Mouse (Mus musculus) embryonic facial prominence, embryonic 11.5 days (tissue): ENCODE measurements around the gene Wdr4. TPM values are rescaled to one million over a fixed set of nuclear protein-coding genes. Genes with fewer than 3 reads are reported as not detected.

Experiments
- ATAC-seq: fragments of 200-750 bp; cut with Nextera tagmentation; replicated peaks from 2 replicates; pipeline ENCODE4 v1.8.0; 2017; ENCODE audit warnings: low read depth; ENCODE audit not compliant: insufficient number of reproducible peaks, low FRiP score, low TSS enrichment
- DNase-seq: peaks from one replicate; pipeline ENCODE4 v3.0.0-alpha.2; 2015; ENCODE audit warnings: low spot score
- H3K27ac ChIP-seq: fragments of 300-500 bp; sonication (generic); replicated peaks from 2 replicates; pipeline ENCODE4 v1.5.1; 2014; ENCODE audit warnings: mild to moderate bottlenecking, low read depth, low read length, control low read depth
- H3K27me3 ChIP-seq: fragments of 300-500 bp; sonication (generic); 2 replicates; pipeline ENCODE4 v1.6.1; 2014; ENCODE audit warnings: mild to moderate bottlenecking, low read length, moderate library complexity, mixed read lengths; ENCODE audit not compliant: control insufficient read depth, insufficient read depth
- H3K36me3 ChIP-seq: fragments of 300-500 bp; sonication (generic); replicated peaks from 2 replicates; pipeline ENCODE4 v1.6.1; 2014; ENCODE audit warnings: low read depth, mild to moderate bottlenecking, low read length, moderate library complexity, mixed read lengths; ENCODE audit not compliant: control insufficient read depth, insufficient read depth
- H3K4me1 ChIP-seq: fragments of 300-500 bp; sonication (generic); 2 replicates; pipeline ENCODE4 v1.6.1; 2014; ENCODE audit warnings: low read length, mixed read lengths; ENCODE audit not compliant: control insufficient read depth, insufficient read depth
- H3K4me2 ChIP-seq: fragments of 300-500 bp; sonication (generic); 2 replicates; pipeline ENCODE4 v1.6.1; 2014; ENCODE audit warnings: low read depth, mild to moderate bottlenecking, control low read depth, low read length, moderate library complexity
- H3K4me3 ChIP-seq: fragments of 300-500 bp; sonication (generic); 2 replicates; pipeline ENCODE4 v1.5.1; 2014; ENCODE audit warnings: low read depth, low read length, control low read depth
- H3K9ac ChIP-seq: fragments of 300-500 bp; sonication (generic); replicated peaks from 2 replicates; pipeline ENCODE4 v1.6.1; 2014; ENCODE audit warnings: mild to moderate bottlenecking, control low read depth, low read length
- H3K9me3 ChIP-seq: fragments of 300-500 bp; sonication (generic); replicated peaks from 2 replicates; pipeline ENCODE4 v1.6.1; 2016; ENCODE audit warnings: mild to moderate bottlenecking, low read length, inconsistent platforms, mixed read lengths; ENCODE audit not compliant: control insufficient read depth
- WGBS: fragments of 180-500 bp; shearing (Covaris S2); extraction: QIAGEN DNeasy Blood & Tissue Kit; methylation state at CpG from one replicate; pipeline ENCODE4 v1.1.7; 2014; 5-methylcytosine and 5-hydroxymethylcytosine counted together
- polyA plus RNA-seq: library from polyadenylated mRNA; unstranded; fragments of >200 nt; fragmentation: Nextera tagmentation; extraction: Ambion mirVana; gene quantifications from 2 replicates; pipeline ENCODE4 v1.2.1, GENCODE M21; 2014

Gene Wdr4
- polyA plus RNA-seq, 1 experiment from 2014 or later: 34.6 TPM

DNA sequence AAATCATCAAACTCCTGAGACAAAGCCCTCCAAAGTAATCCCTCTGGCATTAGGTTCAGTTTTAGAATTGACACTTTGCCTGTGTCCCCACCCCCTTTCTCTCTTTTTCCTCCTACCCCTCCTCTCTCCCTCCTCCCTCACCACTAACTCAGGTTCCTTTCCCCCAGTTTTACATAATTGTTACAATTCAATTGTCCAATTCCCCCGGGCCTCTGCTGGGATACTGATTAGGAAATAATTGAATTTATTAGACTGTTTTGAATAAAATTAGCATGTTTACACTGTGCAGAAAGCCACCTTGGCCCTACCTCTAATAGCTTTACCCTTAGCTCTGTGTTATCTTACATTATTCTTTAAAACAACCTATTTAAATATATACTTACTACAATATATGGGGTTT lies 5.1 kb downstream of the Wdr4 start:
- Histone ChIP-seq H3K27ac (no peak overlapping the region), H3K9ac (no peak overlapping the region), H3K9me3 (no peaks in the 10 kb centered on the region), H3K4me1 (no peaks in the 10 kb centered on the region), H3K4me3 (no peak overlapping the region), H3K4me2 (no peak overlapping the region), H3K36me3 (no peaks in the 10 kb centered on the region; the same call in 1 of the 2 replicates), H3K27me3 (no peaks in the 10 kb centered on the region)
- DNase-seq: no peak
- no peak for ATAC-seq
- WGBS: 69% methylated on average over 1 of the region's 1 CpGs

DNA sequence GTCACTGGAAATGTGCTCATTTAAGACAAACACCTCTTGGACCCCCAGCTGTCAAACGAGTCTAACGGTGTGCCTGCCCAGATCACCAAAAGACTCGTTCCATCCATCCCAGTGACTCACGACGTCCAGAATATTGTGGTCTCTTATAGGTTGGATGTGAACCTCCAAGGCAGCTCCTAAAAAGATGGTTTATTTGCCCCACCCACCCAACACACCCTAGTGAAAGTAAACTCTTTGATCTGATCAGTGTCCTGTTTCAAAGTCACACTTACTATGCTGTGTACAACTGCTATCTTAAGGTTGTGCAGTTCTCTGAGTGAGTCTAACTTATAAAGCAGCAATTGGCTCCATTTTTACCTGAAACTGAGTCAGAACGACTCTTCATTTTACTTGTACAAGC lies 7.2 kb downstream of the Wdr4 start:
- Histone ChIP-seq H3K4me3 (peak overlapping the region; percentile 67), H3K27ac (0 out of 2 replicates have a peak overlapping the region, but pooled peaks have one; percentile 48), H3K36me3 (peaks cover 2% of the 10 kb centered on the region), H3K4me1 (no peaks in the 10 kb centered on the region), H3K9ac (peak overlapping the region; percentile 76), H3K27me3 (no peaks in the 10 kb centered on the region), H3K9me3 (no peaks in the 10 kb centered on the region), H3K4me2 (peak overlapping the region; percentile 68)
- ATAC-seq (no peak), DNase-seq (no peak)
- WGBS: 19% methylated on average over 6 of the region's 6 CpGs

DNA sequence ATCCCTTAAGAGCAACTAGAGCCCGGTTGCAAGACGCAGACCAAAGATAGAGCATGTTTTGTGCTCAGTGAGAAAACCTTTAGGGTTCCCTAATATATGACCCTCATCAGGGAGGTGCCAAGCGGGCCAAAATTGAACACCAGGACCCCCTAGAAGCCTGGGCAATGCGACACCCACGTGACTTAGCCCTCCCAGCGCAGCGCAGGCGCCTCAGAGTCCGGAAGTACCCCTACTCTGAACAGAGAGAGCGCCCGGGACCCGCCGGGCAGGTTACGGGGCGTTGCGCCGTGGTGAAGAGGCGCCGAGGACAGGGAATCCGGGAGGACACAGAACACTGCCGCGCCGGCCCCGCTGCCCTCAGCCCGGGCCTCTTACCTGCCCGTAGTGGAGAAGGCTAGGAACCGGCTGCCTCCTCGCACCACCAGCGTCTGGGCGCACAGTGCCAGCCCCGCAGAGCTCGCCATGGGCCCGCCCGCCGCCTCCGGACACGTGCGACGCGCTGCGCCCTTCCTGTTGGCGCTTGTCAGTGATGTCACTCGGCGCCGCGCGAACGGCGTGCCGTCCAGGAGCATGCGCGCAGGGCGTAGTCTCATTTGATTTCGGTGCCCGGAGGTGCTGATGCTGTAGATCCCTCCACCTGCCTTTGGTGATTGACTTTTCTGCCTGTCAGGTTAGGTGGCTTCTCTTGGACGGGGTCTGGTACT lies 7.8 kb downstream of the Wdr4 start:
- Histone ChIP-seq H3K27me3 (no peaks in the 10 kb centered on the region), H3K9me3 (no peaks in the 10 kb centered on the region), H3K4me2 (peak overlapping the region; percentile 68), H3K27ac (peak overlapping the region; percentile 48; the same call in 1 of the 2 replicates), H3K36me3 (peaks cover 2% of the 10 kb centered on the region), H3K4me1 (no peaks in the 10 kb centered on the region), H3K4me3 (peak overlapping the region; percentile 67), H3K9ac (peak overlapping the region; percentile 76)
- 0% methylated on average over 56 of the region's 56 CpGs for WGBS
- peak; percentile 94 for ATAC-seq
- DNase-seq: peak; percentile 94

DNA sequence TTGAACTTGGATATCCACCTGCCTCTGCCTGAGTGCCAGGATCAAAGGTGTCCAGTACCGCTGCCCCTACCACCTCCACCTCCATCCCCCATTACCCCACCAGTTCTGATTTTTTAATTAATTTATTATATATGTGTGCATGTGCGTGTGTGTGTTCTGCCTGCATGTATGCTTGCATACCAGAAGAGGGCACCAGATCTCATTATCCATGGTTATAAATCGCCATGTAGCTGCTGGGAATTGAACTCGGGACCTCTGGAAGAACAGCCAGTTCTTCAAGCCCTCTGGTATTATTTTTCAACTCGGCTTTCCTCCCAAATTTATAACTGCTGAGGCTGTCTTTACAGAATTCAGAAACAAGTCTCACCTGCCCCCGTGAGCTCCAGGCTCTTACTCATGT lies 8.8 kb downstream of the Wdr4 start:
- H3K36me3 ChIP-seq: peaks cover 2% of the 10 kb centered on the region
- WGBS: 95% methylated on average over 6 of the region's 6 CpGs
- H3K4me3 ChIP-seq: no peak overlapping the region
- no peak overlapping the region for H3K27ac ChIP-seq
- no peaks in the 10 kb centered on the region for H3K4me1 ChIP-seq
- ATAC-seq (no peak), DNase-seq (no peak)
- H3K9ac ChIP-seq: no peak overlapping the region; the same call in 1 of the 2 replicates
- no peaks in the 10 kb centered on the region for H3K9me3 ChIP-seq
- H3K4me2 ChIP-seq: peak overlapping the region; percentile 68; the same call in 1 of the 2 replicates
- H3K27me3 ChIP-seq: no peaks in the 10 kb centered on the region

DNA sequence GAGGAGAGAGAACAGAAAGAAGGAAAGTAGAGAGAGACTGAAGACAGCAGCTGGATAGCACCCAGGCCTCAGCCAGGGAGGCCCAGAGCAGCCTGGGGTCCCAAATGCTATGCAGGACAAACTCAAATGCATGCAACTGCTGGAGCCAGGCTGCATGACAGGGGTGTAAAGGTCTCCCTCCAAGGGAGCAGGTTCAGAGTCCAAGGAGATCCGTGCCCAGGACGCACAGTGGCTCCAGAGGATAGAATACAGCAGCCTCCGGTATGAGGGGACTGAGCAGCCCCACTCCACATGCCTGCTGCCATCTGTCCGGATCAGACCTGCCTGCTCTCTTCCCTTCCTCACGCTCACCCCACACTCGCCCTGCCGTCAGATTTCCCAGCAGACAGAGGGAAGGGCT lies 13.5 kb downstream of the Wdr4 start:
- Histone ChIP-seq H3K9me3 (no peaks in the 10 kb centered on the region), H3K4me3 (no peak overlapping the region), H3K4me2 (no peak overlapping the region), H3K27ac (no peak overlapping the region), H3K36me3 (peaks cover 2% of the 10 kb centered on the region), H3K9ac (no peak overlapping the region), H3K27me3 (no peaks in the 10 kb centered on the region), H3K4me1 (no peaks in the 10 kb centered on the region)
- WGBS: 83% methylated on average over 7 of the region's 7 CpGs
- ATAC-seq (no peak), DNase-seq (no peak)

DNA sequence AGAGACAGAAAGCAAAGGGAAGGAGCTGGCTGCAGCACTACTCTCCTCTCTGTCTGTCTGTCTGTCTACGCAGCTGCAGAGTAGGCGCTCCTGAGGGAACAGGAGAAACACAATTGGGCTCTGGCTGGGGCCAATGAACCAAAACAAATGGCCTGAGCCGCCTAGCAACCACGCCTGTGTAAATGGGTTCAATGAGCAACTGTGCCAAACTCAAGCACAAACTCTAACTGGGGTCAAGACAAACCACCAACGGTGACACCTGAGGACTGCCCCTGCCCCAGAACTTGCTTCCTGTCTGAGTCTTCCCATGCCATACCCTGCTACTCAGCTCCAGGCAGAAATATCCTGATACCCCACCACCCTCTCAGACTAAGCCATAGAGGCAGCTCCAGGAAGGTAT lies 14.8 kb downstream of the Wdr4 start:
- H3K4me2 ChIP-seq: no peak overlapping the region
- H3K27ac ChIP-seq: no peak overlapping the region
- H3K4me1 ChIP-seq: no peaks in the 10 kb centered on the region
- no peak overlapping the region for H3K4me3 ChIP-seq
- ATAC-seq (no peak), DNase-seq (no peak)
- WGBS: 80% methylated on average over 5 of the region's 5 CpGs
- no peaks in the 10 kb centered on the region for H3K9me3 ChIP-seq
- peaks cover 4% of the 10 kb centered on the region for H3K36me3 ChIP-seq
- no peak overlapping the region for H3K9ac ChIP-seq
- H3K27me3 ChIP-seq: no peaks in the 10 kb centered on the region

DNA sequence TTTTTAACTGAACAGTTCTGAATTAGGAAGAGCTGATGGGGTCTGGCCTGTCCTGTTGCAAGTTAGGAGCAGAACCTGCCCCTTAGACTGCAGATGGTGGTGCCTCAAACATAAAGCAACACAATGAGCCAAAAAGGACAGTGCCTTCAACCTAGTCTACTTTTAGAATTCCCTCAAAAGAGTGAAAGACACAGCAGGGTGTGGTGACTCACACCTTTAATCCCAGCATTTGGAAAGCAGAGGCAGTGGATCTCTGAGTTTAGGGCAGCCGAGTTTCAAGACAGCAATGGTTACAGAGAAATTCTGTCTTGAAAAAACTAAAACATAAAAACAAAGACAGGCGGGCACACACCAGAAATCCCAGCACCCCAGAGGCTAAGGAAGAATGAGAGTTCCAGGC lies 15.8 kb downstream of the Wdr4 start:
- Histone ChIP-seq H3K27me3 (no peaks in the 10 kb centered on the region), H3K9ac (no peak overlapping the region), H3K4me2 (no peak overlapping the region), H3K9me3 (no peaks in the 10 kb centered on the region), H3K4me1 (no peaks in the 10 kb centered on the region), H3K4me3 (no peak overlapping the region), H3K36me3 (peaks cover 2% of the 10 kb centered on the region), H3K27ac (no peak overlapping the region)
- ATAC-seq (no peak), DNase-seq (no peak)
- 81% methylated on average over 2 of the region's 2 CpGs for WGBS

DNA sequence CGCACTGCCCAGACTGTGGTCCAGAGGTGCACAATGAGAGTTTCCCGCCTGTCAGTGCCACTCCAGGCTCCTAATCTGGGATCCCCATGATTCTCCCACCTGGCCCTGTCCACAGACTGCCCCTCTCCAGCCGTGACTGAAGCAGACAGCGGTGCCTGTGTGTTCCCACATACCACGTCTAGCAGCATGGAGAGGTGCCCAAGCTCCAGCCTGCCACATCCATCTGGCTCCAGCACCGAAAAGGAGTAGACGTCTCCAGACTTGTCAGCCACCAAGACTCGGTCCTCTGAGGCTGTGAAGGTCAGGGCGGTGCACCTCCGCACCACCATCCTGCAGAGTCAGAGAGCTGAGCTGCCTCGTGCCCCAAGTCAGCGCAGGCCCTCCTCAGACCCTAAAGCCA lies 16.4 kb downstream of the Wdr4 start:
- Histone ChIP-seq H3K27me3 (no peaks in the 10 kb centered on the region), H3K4me3 (no peak overlapping the region), H3K4me1 (no peaks in the 10 kb centered on the region), H3K9ac (no peak overlapping the region), H3K4me2 (no peak overlapping the region), H3K9me3 (no peaks in the 10 kb centered on the region), H3K27ac (no peak overlapping the region), H3K36me3 (peaks cover 3% of the 10 kb centered on the region)
- DNase-seq: no peak
- no peak for ATAC-seq
- WGBS: 92% methylated on average over 12 of the region's 12 CpGs
